Mouse (Mus musculus) retina, adult 2 months (tissue): ENCODE data around the gene Hephl1.
"Not testable (repeated sequence)": the region's sequence is repeated elsewhere in the genome, so short reads cannot be mapped to it uniquely, and the experiment has no call there.

Source experiments
- DNase-seq: peaks from one replicate; pipeline ENCODE4 v3.0.0-alpha.2; 2012; ENCODE audit warnings: low read depth, low spot score

The Hephl1 gene

DNA sequence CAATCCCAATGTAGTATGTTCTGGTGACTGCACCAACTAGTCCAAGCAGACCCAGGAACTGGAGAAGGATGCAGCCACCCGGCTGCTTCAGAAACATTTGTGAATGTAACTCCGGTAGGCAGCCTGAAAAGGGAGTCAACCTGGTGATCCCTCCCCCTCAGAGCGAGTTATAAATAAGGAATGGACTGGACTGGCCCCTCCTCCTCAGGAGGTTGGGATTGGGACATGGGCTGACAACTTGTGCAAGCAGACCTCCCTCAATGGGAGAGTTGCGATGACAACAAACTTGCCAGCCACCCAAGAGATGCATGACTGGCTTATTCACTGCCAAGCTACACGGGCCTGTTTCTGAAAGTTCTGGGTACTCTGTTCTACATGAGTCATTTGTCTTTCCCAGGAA, at the start of gene Hephl1:
Gene Hephl1, minus strand, starts transcription at position 101 of the 400 bp plus-strand sequence.
- no peak for DNase-seq

GRCm38 (mm10) chr9:15149246-15149926, 37.5 kb upstream of the Hephl1 start:
- DNase-seq = no peak

- DNase-seq = no peak
Observed at GRCm38 (mm10) chr9:15140546-15140945, 28.6 kb upstream of the Hephl1 start.

DNA sequence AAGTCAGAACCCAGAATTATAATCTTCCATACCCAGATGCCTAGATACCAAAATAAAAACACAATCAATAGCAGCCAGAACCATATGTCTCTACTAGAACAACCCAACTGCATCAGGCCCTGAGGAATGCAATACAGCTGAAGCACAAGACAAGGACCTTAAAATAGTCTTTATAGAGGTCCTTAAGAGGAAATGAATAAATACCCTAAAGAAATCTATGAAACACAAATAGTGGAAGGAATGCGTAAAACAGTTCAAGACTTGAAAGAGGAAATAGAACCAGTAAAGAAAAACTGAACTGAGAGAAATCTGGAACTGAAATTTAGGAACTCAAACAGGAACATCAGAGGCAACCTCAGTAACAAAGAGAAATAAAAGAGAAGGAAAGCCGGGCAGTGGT, 14.0 kb upstream of the Hephl1 start:
- DNase-seq = no peak

GRCm38 (mm10) chr9:15122431-15122830, 10.5 kb upstream of the Hephl1 start:
- no peak for DNase-seq

DNA sequence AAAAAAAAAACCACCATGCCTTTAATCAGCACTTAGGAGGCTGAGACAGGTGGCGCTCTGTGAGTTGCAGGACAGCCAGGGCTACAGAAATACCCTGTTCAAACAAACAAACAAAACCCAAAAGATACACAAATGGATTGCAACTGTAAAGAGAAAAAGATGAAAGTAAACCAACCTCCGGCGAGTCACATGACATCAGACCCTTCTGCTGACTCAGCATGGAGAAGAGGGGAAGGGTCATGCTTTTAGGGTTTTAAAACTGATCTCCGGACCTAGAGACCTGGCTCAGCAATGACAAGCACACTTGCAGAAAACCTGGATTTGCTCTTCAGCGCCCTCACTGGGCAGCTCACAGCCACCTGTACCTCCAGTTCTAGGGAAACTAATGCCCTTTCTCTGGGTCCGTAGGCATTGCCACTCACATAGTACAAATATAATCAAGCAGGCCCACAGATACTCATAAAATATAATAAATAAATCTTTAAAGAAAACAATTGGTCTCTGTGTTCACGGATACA, 9.0 kb upstream of the Hephl1 start:
- no peak for DNase-seq

DNA sequence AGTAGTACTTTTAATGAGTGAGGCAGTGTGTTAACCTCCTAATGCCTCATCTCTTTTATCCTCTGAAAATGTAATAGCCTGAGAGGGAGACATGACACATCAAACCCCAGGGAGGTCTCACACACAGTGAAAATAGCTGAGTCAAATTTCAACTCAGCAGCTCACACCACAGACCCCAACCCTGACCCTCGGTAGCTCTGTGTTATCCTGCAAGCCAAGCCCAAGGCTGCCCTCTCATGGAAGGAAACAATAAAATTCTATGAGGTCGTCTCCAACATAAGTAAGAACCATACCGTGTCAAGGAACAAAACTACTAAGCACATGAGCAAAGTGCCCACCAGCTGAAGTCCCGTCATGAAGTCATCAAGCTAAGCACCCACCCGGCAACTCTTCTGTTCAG, 8.3 kb upstream of the Hephl1 start:
- DNase-seq = no peak

GRCm38 (mm10) chr9:15119515-15119914, 7.6 kb upstream of the Hephl1 start:
- DNase-seq = no peak

GRCm38 (mm10) chr9:15116165-15116564, 4.3 kb upstream of the Hephl1 start:
- DNase-seq = no peak

GRCm38 (mm10) chr9:15114102-15114501, 2.2 kb upstream of the Hephl1 start:
- DNase-seq = no peak

- DNase-seq = no peak
Observed at GRCm38 (mm10) chr9:15108101-15108500, 3.8 kb downstream of the Hephl1 start.

DNA sequence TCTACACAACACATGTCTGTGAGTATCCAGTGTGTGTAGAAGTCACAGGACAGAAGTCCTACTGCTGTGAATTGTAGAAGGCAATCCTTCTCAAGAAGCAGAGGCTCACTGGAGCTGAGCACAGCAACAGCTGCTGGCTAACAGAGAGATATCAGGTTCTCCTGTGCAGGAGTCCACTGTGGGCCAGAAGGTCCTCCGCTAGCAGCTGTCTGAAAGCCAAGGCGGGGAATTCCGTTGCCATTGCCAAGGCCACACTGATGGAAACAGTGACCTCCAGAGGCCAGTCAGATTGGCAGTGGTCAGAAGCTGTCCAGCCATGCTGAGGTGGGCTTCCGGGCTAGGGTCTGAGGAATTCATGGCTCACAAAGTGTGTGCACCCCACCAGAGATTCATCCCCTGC, 6.8 kb downstream of the Hephl1 start:
- no peak for DNase-seq

DNA sequence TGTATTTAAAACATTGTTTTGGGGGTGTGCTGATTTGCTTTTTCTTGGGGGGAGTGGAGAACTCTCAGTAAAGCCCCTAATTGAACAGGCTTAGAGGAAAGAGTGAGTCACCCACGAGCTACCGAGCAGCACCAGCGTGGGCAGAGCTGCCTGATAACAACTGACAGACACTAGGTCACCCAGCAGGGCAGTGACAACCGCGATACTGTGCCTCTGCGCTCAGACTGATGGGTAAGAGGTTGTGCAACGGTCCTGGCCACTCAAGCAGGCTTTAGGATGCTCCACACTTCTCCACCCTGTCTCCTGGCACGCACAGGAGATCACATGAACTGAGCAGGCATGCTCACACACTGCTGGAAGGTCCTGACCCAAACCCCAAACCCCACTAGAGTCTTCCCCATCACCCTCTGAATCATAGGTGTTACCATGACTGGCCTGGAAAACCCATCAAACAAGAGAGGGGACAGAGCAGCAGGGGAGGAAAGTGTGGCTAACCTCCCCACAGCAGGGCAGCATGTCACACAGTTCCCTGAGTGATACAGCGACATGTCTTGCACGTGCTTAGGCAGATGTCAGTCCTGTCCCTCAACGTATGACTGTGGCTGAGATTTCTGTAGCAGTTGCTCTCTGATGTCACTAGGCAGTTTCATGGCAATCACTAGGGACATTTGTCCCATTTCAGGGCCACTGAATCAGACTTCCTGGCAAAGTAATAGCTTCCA, 8.2 kb downstream of the Hephl1 start:
- DNase-seq = no peak

- no peak for DNase-seq
Observed at GRCm38 (mm10) chr9:15101531-15102161, 10.3 kb downstream of the Hephl1 start.

DNA sequence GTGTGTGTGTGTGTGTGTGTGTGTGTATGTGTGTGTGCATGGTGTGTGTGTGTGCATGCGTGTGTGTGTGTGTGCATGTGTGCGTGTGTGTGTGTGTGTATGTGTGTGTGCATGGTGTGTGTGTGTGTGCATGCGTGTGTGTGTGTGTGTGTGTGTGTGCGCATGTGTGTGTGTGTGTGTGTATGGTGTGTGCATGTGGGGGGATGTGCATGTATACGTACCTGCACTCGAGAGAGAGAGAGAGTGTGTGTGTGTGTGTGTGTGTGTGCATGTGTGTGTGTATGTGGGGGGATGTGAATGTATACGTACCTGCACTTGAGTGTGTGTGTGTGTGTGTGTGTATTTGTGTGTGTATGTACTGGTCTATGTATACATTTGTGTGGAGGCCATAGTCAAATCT, 13.5 kb downstream of the Hephl1 start:
- DNase-seq = not testable (repeated sequence)

DNA sequence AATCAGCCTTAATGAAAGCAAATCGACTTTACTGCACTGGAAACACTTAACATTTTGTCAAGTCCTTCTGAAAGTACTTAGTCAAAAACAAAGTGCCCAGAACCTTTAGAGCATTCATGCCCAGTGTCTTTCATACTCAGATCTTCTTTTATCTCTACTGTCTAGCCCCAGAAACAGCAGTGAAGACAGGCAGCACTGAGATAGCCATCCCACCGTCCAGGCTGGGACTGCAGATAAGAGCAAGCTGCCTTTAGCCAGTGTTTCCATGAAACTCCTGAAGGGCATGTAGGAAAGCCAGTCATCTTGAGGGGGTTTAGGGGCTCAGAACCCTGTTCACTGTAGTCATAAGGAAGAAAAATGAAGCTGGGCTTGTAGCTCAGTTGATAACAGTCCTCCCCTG, 14.7 kb downstream of the Hephl1 start:
- no peak for DNase-seq

DNA sequence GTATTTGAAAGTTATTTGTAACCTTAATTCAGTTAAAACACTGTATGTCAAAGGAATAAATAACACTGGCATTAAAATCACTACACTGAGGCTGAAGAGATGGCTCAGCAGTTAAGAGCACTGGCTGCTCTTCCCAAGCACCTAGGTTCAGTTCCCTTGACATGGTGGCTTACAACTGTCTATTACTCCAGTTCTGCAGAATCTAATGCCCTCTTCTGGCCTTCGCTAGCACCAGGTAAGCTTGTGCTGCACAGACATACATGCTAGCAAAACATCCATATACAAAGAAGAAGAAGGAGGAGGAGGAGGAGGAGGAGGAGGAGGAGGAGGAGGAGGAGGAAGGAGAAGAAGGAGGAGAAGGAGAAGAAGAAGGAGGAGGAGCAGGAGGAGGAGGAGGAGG, 15.7 kb downstream of the Hephl1 start:
- no peak for DNase-seq

GRCm38 (mm10) chr9:15095206-15095605, 16.7 kb downstream of the Hephl1 start:
- DNase-seq = no peak

DNA sequence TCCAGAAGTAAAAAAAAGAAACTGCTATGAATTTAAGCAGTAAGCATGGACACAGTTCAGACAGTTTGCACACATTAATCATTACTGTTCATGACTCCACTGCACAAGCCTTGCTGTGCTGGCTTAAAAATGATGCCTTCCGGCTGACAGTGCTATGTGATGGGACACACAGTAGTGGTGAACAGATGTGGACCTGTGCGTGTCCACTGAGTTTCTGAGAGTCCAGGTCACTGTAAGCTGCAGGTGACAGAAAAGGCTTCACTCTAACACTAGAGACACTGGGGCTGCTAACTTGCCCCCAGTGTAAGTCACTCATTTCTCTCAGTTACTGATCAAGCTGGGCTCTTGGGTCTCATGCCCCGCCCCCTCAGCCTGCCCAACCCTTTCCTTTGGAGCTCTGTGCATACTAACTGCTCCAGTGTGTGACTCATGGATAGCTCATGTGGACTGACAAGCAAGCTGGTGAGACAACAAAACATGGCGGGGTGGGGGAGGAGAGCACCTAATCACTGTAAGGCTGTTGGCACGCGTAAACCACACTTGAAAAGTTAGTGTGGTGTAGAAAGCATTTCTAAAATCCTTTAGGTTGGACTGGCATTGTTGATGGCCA, 43.1 kb downstream of the Hephl1 start:
- no peak for DNase-seq

GRCm38 (mm10) chr9:15067995-15068685, 43.8 kb downstream of the Hephl1 start:
- DNase-seq = no peak

GRCm38 (mm10) chr9:15064176-15064575, 47.7 kb downstream of the Hephl1 start:
- DNase-seq = no peak

DNA sequence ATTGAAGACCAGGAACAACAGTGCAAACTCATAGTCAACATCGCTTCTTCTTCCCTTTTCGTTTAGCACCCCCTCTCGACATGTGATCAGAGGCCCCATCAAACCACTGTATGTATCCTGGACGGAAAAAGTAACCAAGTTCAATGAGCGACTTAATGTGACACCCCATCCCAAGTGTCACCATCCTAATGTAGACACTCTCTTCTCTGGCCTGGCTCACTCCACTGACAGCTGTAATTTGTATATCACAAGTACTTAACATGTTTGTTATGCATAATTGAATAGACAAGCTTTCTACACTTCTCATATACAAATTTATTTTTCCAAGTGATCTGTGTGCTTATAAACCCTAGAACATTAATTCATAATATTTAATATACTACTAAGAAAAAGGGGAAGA, 51.1 kb downstream of the Hephl1 start:
- no peak for DNase-seq
